Mouse (Mus musculus): ENCODE results near the gene Morn3. TPM values are rescaled to one million over a fixed set of nuclear protein-coding genes. Genes with fewer than 3 reads are reported as not detected.

Gene Morn3
- polyA plus RNA-seq, 1 experiment from 2014 or later: not detected

GRCm38 (mm10) chr5:122989001-122989525, 57.8 kb downstream of the Morn3 start:
- Histone ChIP-seq H3K9me3 (no peaks in the 10 kb centered on the region), H3K9ac (peak overlapping the region; percentile 93), H3K27me3 (replicated peaks) (peaks cover 12% of the 10 kb centered on the region; the same call in 1 of the 2 replicates), H3K4me3 (peak overlapping the region; percentile 80), H3K4me2 (peak overlapping the region; percentile 99), H3K36me3 (no peaks in the 10 kb centered on the region), H3K4me1 (peaks cover 62% of the 10 kb centered on the region), H3K27ac (replicated peaks) (peak overlapping the region; percentile 93)
- peak; percentile 17; the same call in 1 of the 2 replicates for ATAC-seq (ENCODE audit: extremely low read depth, insufficient number of reproducible peaks, low FRiP score, low TSS enrichment)
- 0% methylated on average over 36 of the region's 39 CpGs for WGBS

GRCm38 (mm10) chr5:122988021-122988751, 58.6 kb downstream of the Morn3 start:
- under 1% methylated on average over 40 of the region's 41 CpGs for WGBS
- Histone ChIP-seq H3K9me3 (no peaks in the 10 kb centered on the region), H3K4me1 (peaks cover 57% of the 10 kb centered on the region), H3K36me3 (no peaks in the 10 kb centered on the region), H3K27me3 (replicated peaks) (peaks cover 12% of the 10 kb centered on the region; the same call in 1 of the 2 replicates), H3K27ac (replicated peaks) (peak overlapping the region; percentile 93), H3K4me2 (peak overlapping the region; percentile 99), H3K4me3 (peak overlapping the region; percentile 80), H3K9ac (peak overlapping the region; percentile 93)
- ATAC-seq (ENCODE audit: extremely low read depth, insufficient number of reproducible peaks, low FRiP score, low TSS enrichment): no peak

- peak overlapping the region; percentile 99 for H3K4me2 ChIP-seq
- peaks cover 12% of the 10 kb centered on the region; the same call in 1 of the 2 replicates for H3K27me3 ChIP-seq (replicated peaks)
- peak overlapping the region; percentile 80 for H3K4me3 ChIP-seq
- peak overlapping the region; percentile 93 for H3K27ac ChIP-seq (replicated peaks)
- peak overlapping the region; percentile 93 for H3K9ac ChIP-seq
- no peaks in the 10 kb centered on the region for H3K9me3 ChIP-seq
- peaks cover 54% of the 10 kb centered on the region for H3K4me1 ChIP-seq
- peaks cover 2% of the 10 kb centered on the region; the same call in 1 of the 2 replicates for H3K36me3 ChIP-seq
- WGBS: 5% methylated on average over 39 of the region's 39 CpGs
- ATAC-seq (ENCODE audit: extremely low read depth, insufficient number of reproducible peaks, low FRiP score, low TSS enrichment): 0 out of 2 replicates have a peak, but pooled peaks have one; percentile 21
These were observed 59.4 kb downstream of the Morn3 start for GRCm38 (mm10) chr5:122987211-122988020.

DNA sequence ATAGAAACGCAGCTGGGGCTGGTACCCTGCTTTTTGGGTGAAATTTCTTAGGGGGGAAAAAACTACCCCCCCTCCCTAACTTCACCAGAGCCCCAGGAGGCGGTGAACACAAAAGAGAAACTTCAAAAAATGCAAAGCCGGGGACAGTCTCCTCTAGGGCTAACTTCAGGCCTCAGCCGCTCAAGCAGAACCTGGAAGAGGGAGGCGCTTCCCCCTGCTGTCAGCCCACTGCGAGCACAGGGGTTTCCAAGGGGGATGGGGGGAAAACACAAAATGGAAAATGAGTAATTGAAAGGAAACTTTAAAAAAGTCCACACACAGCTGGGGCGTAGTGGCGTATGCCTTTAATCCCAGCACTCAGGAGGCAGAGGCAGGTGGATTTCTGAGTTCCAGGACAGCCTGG, 60.7 kb downstream of the Morn3 start:
- WGBS: 54% methylated on average over 8 of the region's 8 CpGs
- peaks cover 6% of the 10 kb centered on the region; the same call in 1 of the 2 replicates for H3K36me3 ChIP-seq
- no peak overlapping the region for H3K4me3 ChIP-seq
- H3K27me3 ChIP-seq (replicated peaks): peaks cover 12% of the 10 kb centered on the region; the same call in 1 of the 2 replicates
- peaks cover 40% of the 10 kb centered on the region for H3K4me1 ChIP-seq
- H3K9me3 ChIP-seq: no peaks in the 10 kb centered on the region
- peak overlapping the region; percentile 59 for H3K9ac ChIP-seq
- no peak for ATAC-seq (ENCODE audit: extremely low read depth, insufficient number of reproducible peaks, low FRiP score, low TSS enrichment)
- H3K27ac ChIP-seq (replicated peaks): peak overlapping the region; percentile 28; the same call in 1 of the 2 replicates
- H3K4me2 ChIP-seq: peak overlapping the region; percentile 20

Other genes starting within 250 kb of the Morn3 start
- 293 and 310 TPM in 2 replicates for gene Anapc5, start 225.7 kb downstream of the Morn3 start, polyA plus RNA-seq (2015; fragmentation: Nextera tagmentation; extraction: Ambion mirVana)
- 26.4 and 29.8 TPM in 2 replicates for gene Rnf34, start 197.0 kb downstream of the Morn3 start, polyA plus RNA-seq (2015; fragmentation: Nextera tagmentation; extraction: Ambion mirVana)
- gene Kdm2b, start 57.2 kb downstream of the Morn3 start, polyA plus RNA-seq (2015; fragmentation: Nextera tagmentation; extraction: Ambion mirVana): 26.3 and 28.2 TPM in 2 replicates
- 19.1 TPM in 2 replicates for gene Orai1, start 31.9 kb downstream of the Morn3 start, polyA plus RNA-seq (2015; fragmentation: Nextera tagmentation; extraction: Ambion mirVana)
- gene Tmem120b, start 21.4 kb upstream of the Morn3 start, polyA plus RNA-seq (2015; fragmentation: Nextera tagmentation; extraction: Ambion mirVana): 11.8 and 12.9 TPM in 2 replicates
- gene Rhof, start 85.7 kb upstream of the Morn3 start, polyA plus RNA-seq (2015; fragmentation: Nextera tagmentation; extraction: Ambion mirVana): 0.94 and 1.7 TPM in 2 replicates
- gene Setd1b, start 95.2 kb upstream of the Morn3 start, polyA plus RNA-seq (2015; fragmentation: Nextera tagmentation; extraction: Ambion mirVana): 6.1 and 6.2 TPM in 2 replicates
- gene Psmd9, start 122.4 kb upstream of the Morn3 start, polyA plus RNA-seq (2015; fragmentation: Nextera tagmentation; extraction: Ambion mirVana): 57.2 and 62.8 TPM in 2 replicates
- 0.37 and 1.5 TPM in 2 replicates for gene Hpd, start 135.7 kb upstream of the Morn3 start, polyA plus RNA-seq (2015; fragmentation: Nextera tagmentation; extraction: Ambion mirVana)
- 0.91 and 0.99 TPM in 2 replicates for gene Wdr66, start 205.1 kb upstream of the Morn3 start, polyA plus RNA-seq (2015; fragmentation: Nextera tagmentation; extraction: Ambion mirVana)

All from heart, embryonic 13.5 days (tissue).